Mouse (Mus musculus): Measurements from ENCODE around the gene Clpsl2. TPM values are rescaled to one million over a fixed set of nuclear protein-coding genes. Genes with fewer than 3 reads are reported as not detected.
A peak's percentile ranks its signal among the peaks of the same experiment; 100 is the strongest.
"Not testable (repeated sequence)": the region's sequence is repeated elsewhere in the genome, so short reads cannot be mapped to it uniquely, and the experiment has no call there.

The Clpsl2 gene
- total and polyA plus RNA-seq, 2 experiments from 2014 or later: not detected

DNA sequence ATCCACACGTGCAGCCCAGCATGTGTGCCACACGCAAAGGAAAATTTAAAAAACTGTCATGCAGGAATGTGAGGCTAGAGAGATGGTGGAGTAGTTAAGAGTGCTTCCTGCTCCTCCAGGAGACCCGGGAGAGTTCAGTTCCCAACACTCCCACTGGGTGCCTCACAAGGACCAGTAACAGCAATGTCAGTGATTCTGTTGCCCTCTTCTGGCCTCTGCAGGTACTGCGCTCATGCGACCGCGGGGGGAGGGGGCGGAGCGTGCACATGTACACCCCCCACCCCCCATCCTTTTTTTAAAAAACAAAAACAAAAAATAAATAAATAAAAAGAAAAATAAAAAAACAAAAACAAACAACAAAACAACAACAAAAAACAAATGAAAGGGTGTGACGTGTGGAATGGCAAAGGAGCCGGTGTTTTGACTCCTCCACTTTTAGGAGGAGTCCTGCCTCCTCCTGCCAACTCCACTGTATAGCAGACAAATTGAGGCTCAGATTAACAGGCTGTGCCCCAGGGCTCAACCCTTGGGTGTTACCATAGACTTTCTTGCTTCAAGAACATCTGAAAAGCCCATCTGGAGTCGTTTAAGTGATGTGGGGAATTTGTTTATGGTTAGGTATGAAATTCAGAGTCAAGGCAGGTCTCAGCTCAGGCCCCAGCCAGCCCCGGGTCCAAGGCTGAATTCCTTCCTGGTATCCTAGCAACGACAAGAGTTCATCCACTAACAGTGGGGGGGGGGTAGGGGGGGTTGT, 4.0 kb downstream of the Clpsl2 start:
- ATAC-seq (ENCODE audit: insufficient read depth, low read depth) (peak; percentile 62; the same call in 1 of the 2 replicates), DNase-seq (ENCODE audit: low spot score) (peak; percentile 61)
- Histone ChIP-seq H3K4me3 (ENCODE audit: low read depth, low read length) (no peak overlapping the region), H3K9ac (replicated peaks; ENCODE audit: low read depth, low read length) (no peak overlapping the region), H3K27ac (ENCODE audit: low read depth) (no peak overlapping the region), H3K4me2 (ENCODE audit: low read depth, low read length) (no peak overlapping the region), H3K36me3 (replicated peaks; ENCODE audit: control insufficient read depth, insufficient read depth, low read length) (no peaks in the 10 kb centered on the region), H3K9me3 (replicated peaks; ENCODE audit: control insufficient read depth, low read length) (no peaks in the 10 kb centered on the region), H3K4me1 (ENCODE audit: control insufficient read depth, insufficient read depth) (no peaks in the 10 kb centered on the region), H3K27me3 (ENCODE audit: control insufficient read depth, insufficient read depth, low read length) (no peaks in the 10 kb centered on the region)
- 11% methylated on average over 14 of the region's 14 CpGs for WGBS
- peak; percentile 93 for TF ChIP-seq CTCF (IDR thresholded peaks at IDR 0.05; ENCODE audit: low read depth)
- TF ChIP-seq EP300 (IDR thresholded peaks at IDR 0.05; ENCODE audit: low read depth): no peak

- H3K36me3 ChIP-seq (replicated peaks; ENCODE audit: control insufficient read depth, insufficient read depth, low read length); DNase-seq (ENCODE audit: low spot score); H3K9me3 ChIP-seq (replicated peaks; ENCODE audit: control insufficient read depth, low read length); H3K4me1 ChIP-seq (ENCODE audit: control insufficient read depth, insufficient read depth); H3K4me2 ChIP-seq (ENCODE audit: low read depth, low read length); ATAC-seq (ENCODE audit: insufficient read depth, low read depth); H3K4me3 ChIP-seq (ENCODE audit: low read depth, low read length); H3K9ac ChIP-seq (replicated peaks; ENCODE audit: low read depth, low read length); H3K27me3 ChIP-seq (ENCODE audit: control insufficient read depth, insufficient read depth, low read length); H3K27ac ChIP-seq (ENCODE audit: low read depth): not testable (repeated sequence)
- WGBS: 91% methylated on average over 4 of the region's 4 CpGs
These were observed 4.8 kb downstream of the Clpsl2 start for GRCm38 (mm10) chr17:28554021-28554420.

GRCm38 (mm10) chr17:28556635-28557396, 7.6 kb downstream of the Clpsl2 start:
- 39% methylated on average over 6 of the region's 6 CpGs for WGBS
- TF ChIP-seq CTCF (IDR thresholded peaks at IDR 0.05; ENCODE audit: low read depth) (no peak), EP300 (IDR thresholded peaks at IDR 0.05; ENCODE audit: low read depth) (no peak)
- no peak for ATAC-seq (ENCODE audit: insufficient read depth, low read depth)

GRCm38 (mm10) chr17:28557772-28558171, 8.6 kb downstream of the Clpsl2 start:
- Histone ChIP-seq H3K9ac (replicated peaks; ENCODE audit: low read depth, low read length) (no peak overlapping the region), H3K4me3 (ENCODE audit: low read depth, low read length) (no peak overlapping the region), H3K27me3 (ENCODE audit: control insufficient read depth, insufficient read depth, low read length) (no peaks in the 10 kb centered on the region), H3K27ac (ENCODE audit: low read depth) (no peak overlapping the region), H3K4me2 (ENCODE audit: low read depth, low read length) (no peak overlapping the region), H3K4me1 (ENCODE audit: control insufficient read depth, insufficient read depth) (no peaks in the 10 kb centered on the region), H3K36me3 (replicated peaks; ENCODE audit: control insufficient read depth, insufficient read depth, low read length) (no peaks in the 10 kb centered on the region), H3K9me3 (replicated peaks; ENCODE audit: control insufficient read depth, low read length) (no peaks in the 10 kb centered on the region)
- WGBS: 68% methylated on average over 6 of the region's 6 CpGs
- TF ChIP-seq CTCF (IDR thresholded peaks at IDR 0.05; ENCODE audit: low read depth): no peak
- TF ChIP-seq EP300 (IDR thresholded peaks at IDR 0.05; ENCODE audit: low read depth): no peak
- no peak for DNase-seq (ENCODE audit: low spot score)
- ATAC-seq (ENCODE audit: insufficient read depth, low read depth): no peak

More at GRCm38 (mm10) chr17:28556635-28557396, 7.6 kb downstream of the Clpsl2 start:
- H3K4me3 ChIP-seq (ENCODE audit: low read depth, low read length): no peak overlapping the region
- H3K36me3 ChIP-seq (replicated peaks; ENCODE audit: control insufficient read depth, insufficient read depth, low read length): no peaks in the 10 kb centered on the region
- no peak for DNase-seq (ENCODE audit: low spot score)
- no peak overlapping the region for H3K27ac ChIP-seq (ENCODE audit: low read depth)
- H3K4me2 ChIP-seq (ENCODE audit: low read depth, low read length): no peak overlapping the region
- no peaks in the 10 kb centered on the region for H3K9me3 ChIP-seq (replicated peaks; ENCODE audit: control insufficient read depth, low read length)
- H3K4me1 ChIP-seq (ENCODE audit: control insufficient read depth, insufficient read depth): no peaks in the 10 kb centered on the region
- H3K9ac ChIP-seq (replicated peaks; ENCODE audit: low read depth, low read length): no peak overlapping the region
- H3K27me3 ChIP-seq (ENCODE audit: control insufficient read depth, insufficient read depth, low read length): no peaks in the 10 kb centered on the region

- WGBS: 54% methylated on average over 4 of the region's 4 CpGs
- Histone ChIP-seq H3K27ac (ENCODE audit: low read depth) (no peak within 1 kb of the TSS), H3K4me1 (ENCODE audit: control insufficient read depth, insufficient read depth) (no peaks in the 10 kb centered on the region), H3K4me3 (ENCODE audit: low read depth, low read length) (no peak within 1 kb of the TSS), H3K9ac (replicated peaks; ENCODE audit: low read depth, low read length) (no peak within 1 kb of the TSS), H3K36me3 (replicated peaks; ENCODE audit: control insufficient read depth, insufficient read depth, low read length) (no peaks in the 10 kb centered on the region), H3K9me3 (replicated peaks; ENCODE audit: control insufficient read depth, low read length) (no peaks in the 10 kb centered on the region), H3K4me2 (ENCODE audit: low read depth, low read length) (no peak within 1 kb of the TSS), H3K27me3 (ENCODE audit: control insufficient read depth, insufficient read depth, low read length) (no peaks in the 10 kb centered on the region)
- TF ChIP-seq EP300 (IDR thresholded peaks at IDR 0.05; ENCODE audit: low read depth) (no peak), CTCF (IDR thresholded peaks at IDR 0.05; ENCODE audit: low read depth) (no peak)
- no peak for DNase-seq (ENCODE audit: low spot score)
- no peak for ATAC-seq (ENCODE audit: insufficient read depth, low read depth)
These were observed 11.4 kb downstream of the Clpsl2 start, which contains the start of gene Clps for GRCm38 (mm10) chr17:28560598-28560997. Gene Clps, minus strand, starts transcription at chr17:28560766.

Measured in heart, postnatal 0 days (tissue).